Mouse (Mus musculus): ENCODE data around the gene Cd101. TPM values are rescaled to one million over a fixed set of nuclear protein-coding genes. Genes with fewer than 3 reads are reported as not detected.
A peak's percentile ranks its signal among the peaks of the same experiment; 100 is the strongest.

The Cd101 gene
- polyA plus RNA-seq, 1 experiment from 2014 or later, result not detected

- Histone ChIP-seq H3K4me2 (ENCODE audit: low read length) (peak overlapping the region; percentile 8; the same call in 1 of the 2 replicates), H3K36me3 (ENCODE audit: insufficient read depth, low read length) (no peaks in the 10 kb centered on the region), H3K27me3 (ENCODE audit: insufficient read depth, low read length) (no peaks in the 10 kb centered on the region), H3K4me1 (replicated peaks; ENCODE audit: insufficient read depth, low read length) (peaks cover 9% of the 10 kb centered on the region; the same call in 1 of the 2 replicates), H3K27ac (no peak overlapping the region), H3K4me3 (replicated peaks; ENCODE audit: low read depth, low read length) (no peak overlapping the region), H3K9ac (ENCODE audit: low read depth, low read length) (no peak overlapping the region), H3K9me3 (replicated peaks; ENCODE audit: low read length) (no peaks in the 10 kb centered on the region)
- DNase-seq (ENCODE audit: low spot score) (peak; percentile 33), ATAC-seq (replicated peaks; ENCODE audit: low FRiP score, low read depth) (peak; percentile 61; the same call in 1 of the 2 replicates)
- no peak for TF ChIP-seq CTCF (IDR thresholded peaks at IDR 0.05; ENCODE audit: low read depth)
- WGBS, result 54% methylated on average over 15 of the region's 15 CpGs
Observed at GRCm38 (mm10) chr3:101072506-101073215, 43.3 kb upstream of the Cd101 start.

- Histone ChIP-seq H3K4me1 (replicated peaks; ENCODE audit: insufficient read depth, low read length) (peaks cover 9% of the 10 kb centered on the region; the same call in 1 of the 2 replicates), H3K4me3 (replicated peaks; ENCODE audit: low read depth, low read length) (no peak overlapping the region), H3K27ac (no peak overlapping the region), H3K9ac (ENCODE audit: low read depth, low read length) (no peak overlapping the region), H3K36me3 (ENCODE audit: insufficient read depth, low read length) (no peaks in the 10 kb centered on the region), H3K9me3 (replicated peaks; ENCODE audit: low read length) (no peaks in the 10 kb centered on the region), H3K27me3 (ENCODE audit: insufficient read depth, low read length) (no peaks in the 10 kb centered on the region), H3K4me2 (ENCODE audit: low read length) (no peak overlapping the region)
- no peak for TF ChIP-seq CTCF (IDR thresholded peaks at IDR 0.05; ENCODE audit: low read depth)
- ATAC-seq (replicated peaks; ENCODE audit: low FRiP score, low read depth), result no peak
- DNase-seq (ENCODE audit: low spot score), result no peak
Observed at GRCm38 (mm10) chr3:101071576-101071975, 42.2 kb upstream of the Cd101 start.

- Histone ChIP-seq H3K36me3 (ENCODE audit: insufficient read depth, low read length) (no peaks in the 10 kb centered on the region), H3K4me2 (ENCODE audit: low read length) (no peak overlapping the region), H3K27ac (0 out of 2 replicates have a peak overlapping the region, but pooled peaks have one; percentile 19), H3K27me3 (ENCODE audit: insufficient read depth, low read length) (no peaks in the 10 kb centered on the region), H3K4me3 (replicated peaks; ENCODE audit: low read depth, low read length) (no peak overlapping the region), H3K4me1 (replicated peaks; ENCODE audit: insufficient read depth, low read length) (peaks cover 5% of the 10 kb centered on the region; the same call in 1 of the 2 replicates), H3K9me3 (replicated peaks; ENCODE audit: low read length) (no peaks in the 10 kb centered on the region), H3K9ac (ENCODE audit: low read depth, low read length) (no peak overlapping the region)
- ATAC-seq (replicated peaks; ENCODE audit: low FRiP score, low read depth) (no peak), DNase-seq (ENCODE audit: low spot score) (peak; percentile 16)
- TF ChIP-seq CTCF (IDR thresholded peaks at IDR 0.05; ENCODE audit: low read depth), result no peak
- WGBS, result 72% methylated on average over 6 of the region's 6 CpGs
Observed at GRCm38 (mm10) chr3:101070796-101071235, 41.5 kb upstream of the Cd101 start.

GRCm38 (mm10) chr3:101070230-101070795 lies 41.0 kb upstream of the Cd101 start:
- no peaks in the 10 kb centered on the region for H3K36me3 ChIP-seq (ENCODE audit: insufficient read depth, low read length)
- H3K4me2 ChIP-seq (ENCODE audit: low read length), result no peak overlapping the region
- DNase-seq (ENCODE audit: low spot score), result peak; percentile 61
- TF ChIP-seq CTCF (IDR thresholded peaks at IDR 0.05; ENCODE audit: low read depth), result no peak
- peaks cover under 1% of the 10 kb centered on the region; the same call in 1 of the 2 replicates for H3K4me1 ChIP-seq (replicated peaks; ENCODE audit: insufficient read depth, low read length)
- no peak overlapping the region for H3K4me3 ChIP-seq (replicated peaks; ENCODE audit: low read depth, low read length)
- H3K27ac ChIP-seq, result 0 out of 2 replicates have a peak overlapping the region, but pooled peaks have one; percentile 19
- H3K9ac ChIP-seq (ENCODE audit: low read depth, low read length), result no peak overlapping the region
- 66% methylated on average over 10 of the region's 10 CpGs for WGBS
- H3K27me3 ChIP-seq (ENCODE audit: insufficient read depth, low read length), result no peaks in the 10 kb centered on the region
- no peaks in the 10 kb centered on the region for H3K9me3 ChIP-seq (replicated peaks; ENCODE audit: low read length)
- no peak for ATAC-seq (replicated peaks; ENCODE audit: low FRiP score, low read depth)

- DNase-seq (ENCODE audit: low spot score), result peak; percentile 17
- 41% methylated on average over 5 of the region's 5 CpGs for WGBS
Observed at GRCm38 (mm10) chr3:101068701-101069100, 39.3 kb upstream of the Cd101 start.

GRCm38 (mm10) chr3:101066175-101066574 lies 36.8 kb upstream of the Cd101 start:
- TF ChIP-seq CTCF (IDR thresholded peaks at IDR 0.05; ENCODE audit: low read depth), result no peak

More at GRCm38 (mm10) chr3:101068701-101069100, 39.3 kb upstream of the Cd101 start:
- H3K27ac ChIP-seq, result no peak overlapping the region
- no peak for ATAC-seq (replicated peaks; ENCODE audit: low FRiP score, low read depth)
- peak; percentile 10; the same call in 1 of the 2 replicates for TF ChIP-seq CTCF (IDR thresholded peaks at IDR 0.05; ENCODE audit: low read depth)
- no peaks in the 10 kb centered on the region for H3K27me3 ChIP-seq (ENCODE audit: insufficient read depth, low read length)
- no peak overlapping the region for H3K4me2 ChIP-seq (ENCODE audit: low read length)
- no peaks in the 10 kb centered on the region for H3K36me3 ChIP-seq (ENCODE audit: insufficient read depth, low read length)
- H3K9me3 ChIP-seq (replicated peaks; ENCODE audit: low read length), result no peaks in the 10 kb centered on the region
- no peak overlapping the region for H3K4me3 ChIP-seq (replicated peaks; ENCODE audit: low read depth, low read length)
- no peaks in the 10 kb centered on the region; the same call in 1 of the 2 replicates for H3K4me1 ChIP-seq (replicated peaks; ENCODE audit: insufficient read depth, low read length)
- no peak overlapping the region for H3K9ac ChIP-seq (ENCODE audit: low read depth, low read length)

More at GRCm38 (mm10) chr3:101066175-101066574, 36.8 kb upstream of the Cd101 start:
- ATAC-seq (replicated peaks; ENCODE audit: low FRiP score, low read depth) (no peak), DNase-seq (ENCODE audit: low spot score) (no peak)
- H3K27me3 ChIP-seq (ENCODE audit: insufficient read depth, low read length), result no peaks in the 10 kb centered on the region
- H3K27ac ChIP-seq, result no peak overlapping the region
- no peak overlapping the region for H3K9ac ChIP-seq (ENCODE audit: low read depth, low read length)
- no peak overlapping the region for H3K4me3 ChIP-seq (replicated peaks; ENCODE audit: low read depth, low read length)
- H3K4me2 ChIP-seq (ENCODE audit: low read length), result no peak overlapping the region
- no peaks in the 10 kb centered on the region; the same call in 1 of the 2 replicates for H3K4me1 ChIP-seq (replicated peaks; ENCODE audit: insufficient read depth, low read length)
- no peaks in the 10 kb centered on the region for H3K9me3 ChIP-seq (replicated peaks; ENCODE audit: low read length)
- 80% methylated on average over 6 of the region's 6 CpGs for WGBS
- no peaks in the 10 kb centered on the region for H3K36me3 ChIP-seq (ENCODE audit: insufficient read depth, low read length)

Data from kidney, postnatal 0 days (tissue).